Mouse (Mus musculus): ENCODE data around the gene Stac2. TPM values are rescaled to one million over a fixed set of nuclear protein-coding genes. Genes with fewer than 3 reads are reported as not detected.

Gene Stac2
- polyA plus RNA-seq (2012; rRNA removed): 0.02 TPM in 1 of 2 replicates, not detected in the other

DNA sequence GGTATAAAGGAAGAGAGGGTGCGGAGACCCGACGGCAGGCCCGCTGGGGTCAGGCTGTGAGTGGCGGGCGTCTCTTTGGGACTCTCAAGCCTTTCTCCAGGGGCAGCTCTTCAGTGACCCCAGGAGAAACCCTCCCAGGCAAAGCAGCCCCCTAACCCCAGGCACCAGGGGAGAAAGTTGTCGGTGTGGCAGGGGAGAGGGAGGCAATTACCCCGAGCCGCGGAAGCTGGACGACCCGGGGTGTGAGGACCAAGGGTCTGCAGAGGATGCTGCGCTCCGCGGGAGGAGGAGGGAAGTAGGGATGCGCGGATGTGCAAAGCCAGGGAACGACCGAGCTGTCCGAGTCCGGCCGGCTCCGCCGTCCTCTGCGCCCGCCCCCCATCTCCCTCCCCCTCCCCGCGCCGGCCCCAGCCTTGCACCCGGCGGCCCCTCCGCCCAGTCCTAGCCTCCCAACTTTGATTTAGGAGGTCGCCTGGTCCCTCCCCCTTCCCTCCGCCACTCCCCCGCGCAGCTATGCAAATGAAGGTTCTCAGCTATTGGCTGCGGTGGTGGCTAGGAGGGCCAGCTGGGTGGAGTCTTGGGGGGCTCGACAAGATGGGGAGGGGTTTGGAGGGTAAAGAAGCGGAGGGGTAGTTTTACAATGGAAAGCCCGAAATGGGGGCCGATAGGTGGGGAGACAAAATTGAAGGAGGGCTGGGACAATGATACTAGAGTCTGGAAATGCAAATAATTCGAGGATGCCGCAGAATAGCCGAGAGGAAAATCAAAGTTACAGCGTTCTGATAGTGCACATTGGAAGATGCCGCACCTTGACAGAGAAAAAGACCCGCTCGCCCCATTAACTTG, at the start of gene Stac2:
Stac2 (minus strand) TSS at position 474 of the 846 bp plus-strand sequence.

DNA sequence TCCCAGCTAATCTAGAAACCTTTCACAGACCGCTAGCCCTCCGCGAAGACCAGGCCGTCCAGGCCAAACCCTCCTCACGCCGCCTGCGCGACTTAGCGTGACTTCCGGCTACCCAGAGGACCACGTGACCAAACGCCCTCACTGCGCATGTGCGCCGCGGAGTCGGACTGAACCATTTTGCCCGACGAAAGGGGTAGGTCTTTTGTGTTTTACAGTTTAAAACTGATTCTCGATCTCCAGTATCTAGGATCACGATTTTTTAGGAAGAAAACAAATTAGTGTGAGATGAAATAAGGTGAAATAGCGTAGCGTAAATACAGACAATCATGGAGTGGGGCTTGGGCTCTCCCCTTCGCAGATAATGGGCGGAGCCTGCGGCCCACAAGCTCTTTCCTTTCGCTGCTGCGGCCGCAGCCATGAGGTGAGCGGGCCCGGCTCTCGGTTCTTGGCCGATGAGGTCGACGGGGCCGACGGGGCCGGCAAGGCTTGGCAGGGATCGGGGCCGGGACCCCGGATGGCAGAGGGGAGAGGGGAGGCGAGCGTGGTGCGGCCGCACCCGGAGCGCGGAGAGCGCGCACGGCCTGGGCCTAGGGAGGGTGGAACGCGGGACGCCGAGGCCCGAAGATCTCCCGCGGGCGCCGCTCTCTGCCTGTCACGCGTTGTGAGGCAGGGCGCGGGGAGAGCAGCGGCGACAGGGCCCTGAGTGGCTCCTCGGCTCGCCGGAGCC, 26.5 kb downstream of the Stac2 start, which contains the start of gene Rpl19:
Rpl19 (plus strand) TSS at position 141 of the 727 bp plus-strand sequence.

GRCm38 (mm10) chr11:98022555-98023371, 30.5 kb downstream of the Stac2 start, which contains the start of gene Cacnb1:
Gene Cacnb1, minus strand, starts transcription at chr11:98023034.

GRCm38 (mm10) chr11:97995564-97996288, 57.5 kb downstream of the Stac2 start, which contains the start of gene Arl5c:
Gene Arl5c, minus strand, starts transcription at chr11:97996181.

Other genes with a start within 250 kb of the Stac2 start
- 0.22 and 0.30 TPM in 2 replicates for gene B230217C12Rik, start 212.7 kb downstream of the Stac2 start, polyA plus RNA-seq (2012; rRNA removed)
- gene Fbxo47, start 169.3 kb downstream of the Stac2 start, polyA plus RNA-seq (2012; rRNA removed): 0.24 and 0.28 TPM in 2 replicates
- 0.76 and 0.85 TPM in 2 replicates for gene Plxdc1, start 67.0 kb downstream of the Stac2 start, polyA plus RNA-seq (2012; rRNA removed)
- gene Arl5c, start 57.3 kb downstream of the Stac2 start, polyA plus RNA-seq (2012; rRNA removed): 3.9 and 5.6 TPM in 2 replicates
- 0.65 and 0.72 TPM in 2 replicates for gene Cacnb1, start 30.4 kb downstream of the Stac2 start, polyA plus RNA-seq (2012; rRNA removed)
- 850 and 958 TPM in 2 replicates for gene Rpl19, start 26.8 kb downstream of the Stac2 start, polyA plus RNA-seq (2012; rRNA removed)
- 3.8 and 4.8 TPM in 2 replicates for gene Fbxl20, start 96.9 kb upstream of the Stac2 start, polyA plus RNA-seq (2012; rRNA removed)
- gene Med1, start 139.8 kb upstream of the Stac2 start, polyA plus RNA-seq (2012; rRNA removed): 7.7 and 8.1 TPM in 2 replicates
- 9.2 and 11.4 TPM in 2 replicates for gene Cdk12, start 149.6 kb upstream of the Stac2 start, polyA plus RNA-seq (2012; rRNA removed)